ENCODE assay signal across 14 mouse cellular contexts in the genomic region with DNA sequence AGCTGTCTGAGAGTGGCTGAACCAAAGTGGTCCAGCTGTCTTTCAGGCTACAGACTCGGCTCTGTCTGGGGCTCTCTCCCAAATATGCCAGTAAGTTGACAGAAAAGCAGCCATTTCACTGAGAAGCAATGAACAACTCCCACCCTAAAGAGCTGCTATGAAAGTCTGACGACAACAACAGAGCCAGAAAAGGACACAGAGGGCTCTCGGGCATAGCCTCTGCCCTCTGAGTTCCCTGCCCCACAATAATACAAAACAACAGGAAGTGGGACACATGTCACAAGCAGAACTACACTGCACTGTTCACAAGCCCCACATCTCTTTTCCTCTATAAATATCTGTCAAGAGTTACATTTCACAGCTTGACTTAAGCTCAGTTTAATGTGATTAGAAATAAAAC.
A peak's percentile ranks its signal among the peaks of the same experiment; 100 is the strongest.
DNase-seq lines count a peak whose midpoint lies in the region; ATAC-seq and TF ChIP-seq lines count a peak whose summit lies in the region.
"Had no signal": no experiment of that assay in that cellular context is flagged by ENCODE, and none has a peak within 500 bp of the region (broad histone marks: within the 10 kb centered on the region; RNA-seq: fewer than 3 reads in every experiment).

No protein-coding gene starts in this region.

- WGBS in heart, postnatal 0 days = 52% methylated on average over 3 of the region's 3 CpGs
- WGBS in heart, embryonic 12.5 days = 70% methylated on average over 3 of the region's 3 CpGs

- no peak overlapping the region for H3K4me2 ChIP-seq in heart, postnatal 0 days (ENCODE audit: low read depth, low read length)
- no peak overlapping the region for H3K4me2 ChIP-seq in heart, embryonic 12.5 days
- H3K4me2 ChIP-seq: heart, embryonic 13.5 days; hindbrain, embryonic 13.5 days; neural tube, embryonic 15.5 days had no signal

- H3K27ac ChIP-seq in heart, postnatal 0 days (ENCODE audit: low read depth) = peak overlapping the region; percentile 45; the same call in 1 of the 2 replicates
- H3K27ac ChIP-seq in heart, embryonic 12.5 days (ENCODE audit: poor library complexity, severe bottlenecking) = no peak overlapping the region
- H3K27ac ChIP-seq: heart, embryonic 13.5 days; hindbrain, embryonic 13.5 days; neural tube, embryonic 15.5 days had no signal

- H3K9me3 ChIP-seq in heart, postnatal 0 days (replicated peaks; ENCODE audit: control insufficient read depth, low read length) = no peaks in the 10 kb centered on the region
- H3K9me3 ChIP-seq in heart, embryonic 12.5 days (replicated peaks) = no peaks in the 10 kb centered on the region
- H3K9me3 ChIP-seq: heart, embryonic 13.5 days; hindbrain, embryonic 13.5 days; neural tube, embryonic 15.5 days had no signal

- ATAC-seq in heart, postnatal 0 days (ENCODE audit: insufficient read depth, low read depth) = no peak
- ATAC-seq in heart, embryonic 12.5 days (ENCODE audit: insufficient number of reproducible peaks, low FRiP score) = no peak
- peak; percentile 37 for ATAC-seq in granulocyte monocyte progenitor cell, adult 5-6 weeks (replicated peaks; ENCODE audit: poor library complexity, severe bottlenecking)
- ATAC-seq: midbrain, embryonic 16.5 days had no signal

- H3K36me3 ChIP-seq in heart, postnatal 0 days (replicated peaks; ENCODE audit: control insufficient read depth, insufficient read depth, low read length) = peaks cover 56% of the 10 kb centered on the region
- peaks cover 55% of the 10 kb centered on the region for H3K36me3 ChIP-seq in heart, embryonic 12.5 days

- DNase-seq in heart, postnatal 0 days (ENCODE audit: low spot score) = no peak
- DNase-seq in spleen, postnatal 36 days (ENCODE audit: low spot score in 2 of 2) = peak; percentile 64 to 67
- DNase-seq in spleen, adult 18-20 months = no peak
- peak; percentile 50 to 56 for DNase-seq in natural killer cell, adult 2 months (ENCODE audit: low spot score in 2 of 2)
- DNase-seq in adrenal gland, adult (ENCODE audit: inconsistent age in 2 of 2, low spot score in 1 of 2) = no peak
- no peak for DNase-seq in gastrocnemius, postnatal 4 days (ENCODE audit: low spot score in 2 of 2)
- DNase-seq: adrenal gland, adult 8-10 months; right cerebral cortex, postnatal 14 days had no signal

- H3K4me3 ChIP-seq in heart, postnatal 0 days (ENCODE audit: low read depth, low read length) = no peak overlapping the region
- H3K4me3 ChIP-seq in heart, embryonic 12.5 days = no peak overlapping the region
- H3K4me3 ChIP-seq: heart, embryonic 13.5 days; hindbrain, embryonic 13.5 days; neural tube, embryonic 15.5 days had no signal

- TF ChIP-seq CTCF in heart, postnatal 0 days (IDR thresholded peaks at IDR 0.05; ENCODE audit: low read depth) = no peak

- no peaks in the 10 kb centered on the region for H3K27me3 ChIP-seq in heart, postnatal 0 days (ENCODE audit: control insufficient read depth, insufficient read depth, low read length)
- H3K27me3 ChIP-seq in heart, embryonic 12.5 days (replicated peaks) = no peaks in the 10 kb centered on the region
- H3K27me3 ChIP-seq: heart, embryonic 13.5 days; hindbrain, embryonic 13.5 days; neural tube, embryonic 15.5 days had no signal

- no peak overlapping the region for H3K9ac ChIP-seq in heart, postnatal 0 days (replicated peaks; ENCODE audit: low read depth, low read length)
- H3K9ac ChIP-seq in heart, embryonic 12.5 days = no peak overlapping the region
- H3K9ac ChIP-seq: heart, embryonic 13.5 days; hindbrain, embryonic 13.5 days; neural tube, embryonic 15.5 days had no signal

- H3K4me1 ChIP-seq in heart, postnatal 0 days (ENCODE audit: control insufficient read depth, insufficient read depth) = no peaks in the 10 kb centered on the region; the same call in 1 of the 2 replicates
- H3K4me1 ChIP-seq in heart, embryonic 12.5 days (replicated peaks) = peaks cover 25% of the 10 kb centered on the region
- H3K4me1 ChIP-seq: neural tube, embryonic 15.5 days had no signal

- no peak for TF ChIP-seq EP300 in heart, postnatal 0 days (IDR thresholded peaks at IDR 0.05; ENCODE audit: low read depth)

Comparison
In these comparisons a context has a peak if more than half of its experiments do, and no peak if none do; other contexts are left out.
1. DNase-seq: peak in spleen, postnatal 36 days (2 of 2) and natural killer cell, adult 2 months (2 of 2); none in heart, postnatal 0 days (single experiment), spleen, adult 18-20 months (0 of 2), adrenal gland, adult (0 of 2) and gastrocnemius, postnatal 4 days (0 of 2).